Mouse (Mus musculus): ENCODE data around the gene Stum. TPM values are rescaled to one million over a fixed set of nuclear protein-coding genes. Genes with fewer than 3 reads are reported as not detected.

The Stum gene
- total and polyA plus RNA-seq, 3 experiments: 0.42 to 0.61 (median 0.51) TPM

DNA sequence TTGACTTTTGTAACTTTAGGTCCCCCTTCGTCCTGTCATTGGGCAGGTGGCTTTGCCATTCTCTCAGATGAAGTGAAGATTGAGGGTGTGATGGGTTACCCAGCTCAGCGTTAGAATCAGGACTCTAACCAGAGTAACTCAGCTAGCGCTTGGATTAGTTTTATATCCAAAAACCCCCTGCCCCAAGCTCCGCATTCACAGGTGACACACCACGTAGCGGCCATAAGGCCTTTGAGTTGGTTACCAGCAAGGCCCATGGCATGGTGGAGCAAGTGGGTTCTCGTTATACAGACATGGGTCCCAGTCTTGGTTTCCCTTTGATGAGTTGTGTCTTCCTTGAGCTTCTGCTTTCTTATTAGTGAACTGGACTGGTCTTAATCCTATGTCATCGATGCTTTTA lies 99.4 kb downstream of the Stum start:
- Histone ChIP-seq H3K4me3 (replicated peaks in 1 of 3; ENCODE audit: low read depth in 2 of 3, low read length in 2 of 3, poor library complexity in 1 of 3) (no peak overlapping the region), H3K36me3 (replicated peaks in 1 of 2; ENCODE audit: control insufficient read depth in 1 of 2, insufficient read depth in 1 of 2, low read length in 1 of 2) (peaks cover 0 to 29% of the 10 kb centered on the region in 2 experiments), H3K27me3 (replicated peaks) (no peaks in the 10 kb centered on the region), H3K9me3 (replicated peaks; ENCODE audit: low read length) (no peaks in the 10 kb centered on the region), H3K9ac (ENCODE audit: insufficient read depth, low read depth) (no peak overlapping the region), H3K4me2 (ENCODE audit: insufficient read depth, low read depth, poor library complexity, severe bottlenecking) (no peak overlapping the region), H3K27ac (ENCODE audit: insufficient read depth, low read depth) (no peak overlapping the region), H3K79me2 (replicated peaks; ENCODE audit: control insufficient read depth, extremely low read depth, insufficient read depth, poor library complexity, severe bottlenecking) (0 out of 2 replicates have a peak, but pooled peaks cover 3% of the 10 kb centered on the region), H3K4me1 (ENCODE audit: control insufficient read depth in 1 of 2, insufficient read depth in 2 of 2) (peaks cover 12 to 79% of the 10 kb centered on the region in 2 experiments)
- TF ChIP-seq USF2 (conservative IDR thresholded peaks at IDR 0.05; ENCODE audit: low read depth, low read length) (no peak), POLR2AphosphoS2 (IDR thresholded peaks at IDR 0.05; ENCODE audit: low read depth, low read length) (no peak), ZMIZ1 (IDR thresholded peaks at IDR 0.05; ENCODE audit: low read depth, low read length) (no peak), TCF12 (IDR thresholded peaks at IDR 0.05; ENCODE audit: low read depth, low read length) (no peak), ZNF384 (IDR thresholded peaks at IDR 0.05; ENCODE audit: low read depth, low read length) (no peak), KAT2A (IDR thresholded peaks at IDR 0.05; ENCODE audit: insufficient replicate concordance, low read length) (no peak), RCOR1 (conservative IDR thresholded peaks at IDR 0.05; ENCODE audit: low read depth, low read length) (no peak), ZC3H11A (IDR thresholded peaks at IDR 0.05; ENCODE audit: low read depth, low read length) (no peak), TBP (conservative IDR thresholded peaks at IDR 0.05; ENCODE audit: low read depth, low read length) (no peak), ETS1 (conservative IDR thresholded peaks at IDR 0.05; ENCODE audit: low read depth, low read length) (no peak), NRF1 (IDR thresholded peaks at IDR 0.05; ENCODE audit: low read depth, low read length) (no peak), USF1 (IDR thresholded peaks at IDR 0.05; ENCODE audit: low read depth, low read length) (no peak), MAZ (IDR thresholded peaks at IDR 0.05; ENCODE audit: low read depth, low read length) (no peak), MXI1 (IDR thresholded peaks at IDR 0.05; ENCODE audit: low read depth, low read length) (no peak)
- in situ Hi-C loops (cut with MboI; ENCODE audit: low pct_ligation_motif_present, low pct_unique_long_range_greater_than_20kb, low sequenced_read_pairs): no loop called here
- no peak for DNase-seq (ENCODE audit: extremely low read depth)
- dilution Hi-C loops (cut with MboI; ENCODE audit: extremely low pct_ligation_motif_present, extremely low pct_unique_long_range_greater_than_20kb, low sequenced_read_pairs): no loop called here

Other genes starting within 250 kb of the Stum start
- gene Psen2, start 220.1 kb downstream of the Stum start, total RNA-seq (2012; rRNA removed): 36.8 and 45.3 TPM in 2 replicates
- gene Psen2, start 220.1 kb downstream of the Stum start, total RNA-seq (2014; rRNA removed): 23.4 and 24.2 TPM in 2 replicates
- gene Psen2, start 220.1 kb downstream of the Stum start, polyA plus RNA-seq (2012; ENCODE audit: insufficient read length, low read depth): 46.1 and 47.6 TPM in 2 replicates
- 8.4 and 10.6 TPM in 2 replicates for gene Itpkb, start 153.0 kb downstream of the Stum start, total RNA-seq (2012; rRNA removed)
- gene Itpkb, start 153.0 kb downstream of the Stum start, total RNA-seq (2014; rRNA removed): 3.9 and 4.2 TPM in 2 replicates
- gene Itpkb, start 153.0 kb downstream of the Stum start, polyA plus RNA-seq (2012; ENCODE audit: insufficient read length, low read depth): 13.5 and 14.4 TPM in 2 replicates
- 313 and 333 TPM in 2 replicates for gene Parp1, start 85.4 kb upstream of the Stum start, total RNA-seq (2012; rRNA removed)
- gene Parp1, start 85.4 kb upstream of the Stum start, total RNA-seq (2014; rRNA removed): 304 and 310 TPM in 2 replicates
- 310 and 344 TPM in 2 replicates for gene Parp1, start 85.4 kb upstream of the Stum start, polyA plus RNA-seq (2012; ENCODE audit: insufficient read length, low read depth)
- 7.6 and 10.5 TPM in 2 replicates for gene Lin9, start 157.6 kb upstream of the Stum start, total RNA-seq (2012; rRNA removed)
- 24.5 and 24.7 TPM in 2 replicates for gene Lin9, start 157.6 kb upstream of the Stum start, total RNA-seq (2014; rRNA removed)
- 13.5 and 13.7 TPM in 2 replicates for gene Lin9, start 157.6 kb upstream of the Stum start, polyA plus RNA-seq (2012; ENCODE audit: insufficient read length, low read depth)
- gene Mixl1, start 213.5 kb upstream of the Stum start, total RNA-seq (2012; rRNA removed): not detected in 2 replicates
- gene Mixl1, start 213.5 kb upstream of the Stum start, total RNA-seq (2014; rRNA removed): not detected in 2 replicates
- gene Mixl1, start 213.5 kb upstream of the Stum start, polyA plus RNA-seq (2012; ENCODE audit: insufficient read length, low read depth): not detected in 2 replicates
- 14.5 and 17.5 TPM in 2 replicates for gene Acbd3, start 242.5 kb upstream of the Stum start, total RNA-seq (2012; rRNA removed)
- gene Acbd3, start 242.5 kb upstream of the Stum start, total RNA-seq (2014; rRNA removed): 22.1 and 23.5 TPM in 2 replicates
- 22.4 and 24.2 TPM in 2 replicates for gene Acbd3, start 242.5 kb upstream of the Stum start, polyA plus RNA-seq (2012; ENCODE audit: insufficient read length, low read depth)

All from CH12.LX (cell line).